Comparison of ENCODE assay signal across 22 mouse cellular contexts in genomic region chr9:94556776-94557514, GRCm38 (mm10). TPM values are rescaled to one million over a fixed set of nuclear protein-coding genes. Genes with fewer than 3 reads are reported as not detected.
DNase-seq lines count a peak whose midpoint lies in the region; ATAC-seq and TF ChIP-seq lines count a peak whose summit lies in the region.
"Had no signal": no experiment of that assay in that cellular context is flagged by ENCODE, and none has a peak within 500 bp of the region (broad histone marks: within the 10 kb centered on the region; RNA-seq: fewer than 3 reads in every experiment).

No protein-coding gene starts in this region.

- no peak for ATAC-seq in midbrain, embryonic 11.5 days (ENCODE audit: low FRiP score)
- no peak for ATAC-seq in midbrain, postnatal 0 days (ENCODE audit: low FRiP score)
- peak; percentile 68 for ATAC-seq in liver, embryonic 12.5 days
- peak; percentile 67 for ATAC-seq in liver, embryonic 16.5 days (ENCODE audit: low read depth)
- ATAC-seq in granulocyte monocyte progenitor cell, adult 5-6 weeks (replicated peaks; ENCODE audit: poor library complexity, severe bottlenecking): no peak
- ATAC-seq: forebrain, embryonic 13.5 days; hindbrain, embryonic 16.5 days had no signal

- 89% methylated on average over 6 of the region's 6 CpGs for WGBS in midbrain, embryonic 11.5 days
- WGBS in midbrain, postnatal 0 days: 82% methylated on average over 6 of the region's 6 CpGs
- WGBS in liver, embryonic 12.5 days (ENCODE audit: insufficient replicate concordance): 37% methylated on average over 6 of the region's 6 CpGs
- WGBS in liver, embryonic 16.5 days (ENCODE audit: insufficient replicate concordance): 26% methylated on average over 6 of the region's 6 CpGs
- WGBS in lung, adult 2 months: 77% methylated on average over 6 of the region's 6 CpGs

- no peak overlapping the region for H3K4me2 ChIP-seq in midbrain, embryonic 11.5 days
- no peak overlapping the region for H3K4me2 ChIP-seq in midbrain, postnatal 0 days (ENCODE audit: low read depth, low read length, poor library complexity, severe bottlenecking)
- H3K4me2 ChIP-seq in liver, embryonic 12.5 days: peak overlapping the region; percentile 40; the same call in 1 of the 2 replicates
- H3K4me2 ChIP-seq in liver, embryonic 16.5 days (ENCODE audit: low read depth, low read length): no peak overlapping the region
- H3K4me2 ChIP-seq: embryonic facial prominence, embryonic 12.5 days; forebrain, embryonic 13.5 days; hindbrain, embryonic 12.5 days had no signal

- peak; percentile 44 for DNase-seq in midbrain, embryonic 11.5 days (ENCODE audit: low spot score, missing footprints)
- no peak for DNase-seq in midbrain, postnatal 0 days (ENCODE audit: low spot score)
- no peak for DNase-seq in lung, adult 2 months
- DNase-seq in embryo, embryonic 9.5 days (ENCODE audit: extremely low spot score): no peak
- no peak for DNase-seq in right cerebral cortex, postnatal 14 days
- DNase-seq: adrenal gland, adult 8-10 months; adrenal gland, postnatal 36 days; cerebellum, adult 2 months; cerebellum, postnatal 10 days; embryo, embryonic 11 days; gastrocnemius, postnatal 36 days; heart, adult 18-20 months; heart, postnatal 10 days; heart, postnatal 4 days had no signal

- no peak overlapping the region for H3K4me3 ChIP-seq in midbrain, embryonic 11.5 days (ENCODE audit: low read depth, low read length)
- no peak overlapping the region for H3K4me3 ChIP-seq in midbrain, postnatal 0 days (ENCODE audit: low read depth, low read length)
- no peak overlapping the region for H3K4me3 ChIP-seq in liver, embryonic 12.5 days
- H3K4me3 ChIP-seq in liver, embryonic 16.5 days (ENCODE audit: low read depth, low read length): no peak overlapping the region
- H3K4me3 ChIP-seq in lung, adult 2 months (replicated peaks; ENCODE audit: extremely low read depth, low read depth, low read length): no peak overlapping the region
- H3K4me3 ChIP-seq: embryonic facial prominence, embryonic 12.5 days; forebrain, embryonic 13.5 days; heart, embryonic 10.5 days; hindbrain, embryonic 12.5 days had no signal

- no peaks in the 10 kb centered on the region for H3K27me3 ChIP-seq in midbrain, embryonic 11.5 days (ENCODE audit: control insufficient read depth, insufficient read depth, low read length)
- H3K27me3 ChIP-seq in midbrain, postnatal 0 days (ENCODE audit: insufficient read depth, low read length): no peaks in the 10 kb centered on the region
- H3K27me3 ChIP-seq in liver, embryonic 12.5 days (replicated peaks): no peaks in the 10 kb centered on the region
- H3K27me3 ChIP-seq in liver, embryonic 16.5 days (ENCODE audit: control insufficient read depth, insufficient read depth, low read depth, low read length): no peaks in the 10 kb centered on the region
- H3K27me3 ChIP-seq: embryonic facial prominence, embryonic 12.5 days; forebrain, embryonic 13.5 days; hindbrain, embryonic 12.5 days had no signal

- no peaks in the 10 kb centered on the region for H3K36me3 ChIP-seq in midbrain, embryonic 11.5 days (ENCODE audit: control insufficient read depth, insufficient read depth, low read length)
- no peaks in the 10 kb centered on the region for H3K36me3 ChIP-seq in midbrain, postnatal 0 days (ENCODE audit: insufficient read depth, low read length)
- H3K36me3 ChIP-seq in liver, embryonic 12.5 days: no peaks in the 10 kb centered on the region
- no peaks in the 10 kb centered on the region for H3K36me3 ChIP-seq in liver, embryonic 16.5 days (ENCODE audit: control insufficient read depth, insufficient read depth)
- H3K36me3 ChIP-seq: embryonic facial prominence, embryonic 12.5 days; heart, embryonic 10.5 days; hindbrain, embryonic 12.5 days had no signal

- no peak overlapping the region for H3K9ac ChIP-seq in midbrain, embryonic 11.5 days (ENCODE audit: low read length)
- H3K9ac ChIP-seq in midbrain, postnatal 0 days (replicated peaks; ENCODE audit: low read length, poor library complexity, severe bottlenecking): no peak overlapping the region
- H3K9ac ChIP-seq in liver, embryonic 12.5 days: no peak overlapping the region
- no peak overlapping the region for H3K9ac ChIP-seq in liver, embryonic 16.5 days (ENCODE audit: low read depth, low read length)
- H3K9ac ChIP-seq: embryonic facial prominence, embryonic 12.5 days; forebrain, embryonic 13.5 days; hindbrain, embryonic 12.5 days had no signal

- no peak for TF ChIP-seq POLR2A in lung, adult 2 months (IDR thresholded peaks at IDR 0.05; ENCODE audit: borderline replicate concordance, extremely low read depth, low read depth, low read length)

- no peak overlapping the region for H3K27ac ChIP-seq in midbrain, embryonic 11.5 days (ENCODE audit: low read depth, low read length)
- no peak overlapping the region for H3K27ac ChIP-seq in midbrain, postnatal 0 days (ENCODE audit: low read depth, low read length)
- H3K27ac ChIP-seq in liver, embryonic 12.5 days: peak overlapping the region; percentile 82
- peak overlapping the region; percentile 76 for H3K27ac ChIP-seq in liver, embryonic 16.5 days (ENCODE audit: low read length)
- H3K27ac ChIP-seq: embryonic facial prominence, embryonic 12.5 days; forebrain, embryonic 13.5 days; heart, embryonic 10.5 days; hindbrain, embryonic 12.5 days had no signal

- no peak for TF ChIP-seq CTCF in midbrain, postnatal 0 days (IDR thresholded peaks at IDR 0.05)
- no peak for TF ChIP-seq CTCF in lung, adult 2 months (IDR thresholded peaks at IDR 0.05; ENCODE audit: insufficient read depth, low read length)

- H3K4me1 ChIP-seq in midbrain, embryonic 11.5 days (ENCODE audit: control insufficient read depth, insufficient read depth, low read length): no peaks in the 10 kb centered on the region
- H3K4me1 ChIP-seq in midbrain, postnatal 0 days (ENCODE audit: insufficient read depth, low read length): no peaks in the 10 kb centered on the region
- H3K4me1 ChIP-seq in liver, embryonic 12.5 days: peaks cover 38% of the 10 kb centered on the region
- H3K4me1 ChIP-seq in liver, embryonic 16.5 days (ENCODE audit: control insufficient read depth, low read depth, low read length): peaks cover 21% of the 10 kb centered on the region
- no peaks in the 10 kb centered on the region for H3K4me1 ChIP-seq in lung, adult 2 months (ENCODE audit: control insufficient read depth, insufficient read depth, low read length)
- H3K4me1 ChIP-seq: embryonic facial prominence, embryonic 12.5 days; forebrain, embryonic 13.5 days; heart, embryonic 10.5 days; hindbrain, embryonic 12.5 days had no signal

- no peaks in the 10 kb centered on the region for H3K9me3 ChIP-seq in midbrain, embryonic 11.5 days (ENCODE audit: control insufficient read depth, low read length)
- no peaks in the 10 kb centered on the region for H3K9me3 ChIP-seq in midbrain, postnatal 0 days (ENCODE audit: low read length)
- H3K9me3 ChIP-seq in liver, embryonic 12.5 days (replicated peaks): no peaks in the 10 kb centered on the region
- no peaks in the 10 kb centered on the region for H3K9me3 ChIP-seq in liver, embryonic 16.5 days (replicated peaks; ENCODE audit: control insufficient read depth, low read length)
- H3K9me3 ChIP-seq: embryonic facial prominence, embryonic 12.5 days; forebrain, embryonic 13.5 days; heart, embryonic 10.5 days; hindbrain, embryonic 12.5 days had no signal

RNA-seq across cellular contexts. Expression of gene 1190002N15Rik, which starts 19.1 kb away (rescaled TPM):
- 39.4 and 44.2 TPM in 2 replicates for polyA plus RNA-seq in midbrain, embryonic 11.5 days (2014; fragmentation: Nextera tagmentation; extraction: Ambion mirVana)
- total RNA-seq in midbrain, postnatal 0 days (2014; rRNA removed): 33.1 and 35.4 TPM in 2 replicates
- 7.8 and 8.9 TPM in 2 replicates for polyA plus RNA-seq in midbrain, postnatal 0 days (2015; fragmentation: Nextera tagmentation; extraction: Ambion mirVana)
- polyA plus RNA-seq in liver, embryonic 12.5 days (2016; fragmentation: Nextera tagmentation; extraction: Ambion mirVana): 13.8 and 14.5 TPM in 2 replicates
- 2.2 and 2.4 TPM in 2 replicates for polyA plus RNA-seq in liver, embryonic 16.5 days (2015; fragmentation: Nextera tagmentation; extraction: Ambion mirVana)
- 52.6 and 60.7 TPM in 2 replicates for polyA plus RNA-seq in lung, adult 2 months (2012; rRNA removed)
- total RNA-seq in granulocyte monocyte progenitor cell, adult 5-6 weeks (2014; fragmentation: Nextera tagmentation): 13.3 and 14.3 TPM in 2 replicates
- total RNA-seq in granulocyte monocyte progenitor cell, adult 5-6 weeks (2017): 11.8 and 18.7 TPM in 2 replicates

Comparison
In these comparisons a context has a peak if more than half of its experiments do, and no peak if none do; other contexts are left out.
1. ATAC-seq: peak in liver, embryonic 12.5 days (single experiment) and liver, embryonic 16.5 days (single experiment); none in midbrain, embryonic 11.5 days (single experiment), midbrain, postnatal 0 days (single experiment) and granulocyte monocyte progenitor cell, adult 5-6 weeks (single experiment).
2. H3K27ac ChIP-seq: peak in liver, embryonic 12.5 days (single experiment) and liver, embryonic 16.5 days (single experiment); none in midbrain, embryonic 11.5 days (single experiment) and midbrain, postnatal 0 days (single experiment).